Mouse (Mus musculus): Measurements from ENCODE around the gene Hamp. TPM values are rescaled to one million over a fixed set of nuclear protein-coding genes. Genes with fewer than 3 reads are reported as not detected.

The Hamp gene
- polyA plus RNA-seq (2012; fragmentation: generic; extraction: Trizol), result not detected

DNA sequence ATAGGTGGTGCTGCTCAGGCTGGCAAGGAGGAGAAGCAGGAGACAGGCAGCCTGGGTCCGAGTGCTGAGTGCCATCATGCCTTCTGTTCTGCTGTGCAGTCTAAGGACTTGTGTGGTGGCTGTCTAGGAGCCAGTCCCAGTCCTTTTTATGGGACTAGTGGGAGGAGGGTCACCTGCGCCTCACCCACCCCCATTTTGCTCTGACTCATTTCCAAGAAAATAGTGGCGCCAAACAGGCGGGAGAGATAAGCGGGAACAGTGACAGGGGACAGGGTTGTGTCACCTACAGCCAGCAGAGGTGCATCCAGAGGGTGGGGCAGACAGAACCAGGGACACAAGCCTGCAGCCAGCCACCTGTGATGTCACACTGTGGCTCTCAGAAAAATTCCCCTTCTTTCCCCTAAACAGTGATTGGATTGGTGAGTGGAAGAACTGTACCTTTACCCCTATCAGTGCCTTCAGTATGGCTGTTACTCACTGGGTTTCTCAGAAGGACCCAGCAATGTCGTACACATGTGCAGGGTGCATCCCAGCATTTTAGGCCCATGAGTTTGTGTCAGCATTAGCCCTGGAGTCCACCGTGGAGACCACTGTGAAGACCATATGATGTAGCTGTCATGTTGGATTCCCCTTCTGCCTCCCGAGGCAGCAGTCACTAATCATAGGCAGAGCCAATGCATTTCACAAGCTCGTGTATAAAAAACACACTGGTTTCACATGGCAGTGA, at the start of gene Hamp:
Gene Hamp, minus strand, starts transcription at position 124 of the 727 bp plus-strand sequence.
- Histone ChIP-seq H3ac (ENCODE audit: control insufficient read depth, insufficient read length) (no peak within 1 kb of the TSS), H3K36me3 (ENCODE audit: control insufficient read depth, insufficient read depth) (no peaks in the 10 kb centered on the region), H3K27me3 (ENCODE audit: control insufficient read depth, insufficient read depth, insufficient read length) (no peaks in the 10 kb centered on the region), H3K79me2 (ENCODE audit: control insufficient read depth, insufficient read depth) (no peaks in the 10 kb centered on the region), H3K4me3 (no peak within 1 kb of the TSS), H3K4me2 (ENCODE audit: low read depth) (no peak within 1 kb of the TSS)
- TF ChIP-seq MYOG (IDR thresholded peaks at IDR 0.05; ENCODE audit: control insufficient read depth in 1 of 3, insufficient read depth in 1 of 3, insufficient read length in 2 of 3, low read depth in 2 of 3) (no peak), SRF (IDR thresholded peaks at IDR 0.05; ENCODE audit: control insufficient read depth, insufficient read length, low read depth) (no peak), POLR2AphosphoS2 (IDR thresholded peaks at IDR 0.05; ENCODE audit: insufficient read length, low read depth) (no peak)

DNA sequence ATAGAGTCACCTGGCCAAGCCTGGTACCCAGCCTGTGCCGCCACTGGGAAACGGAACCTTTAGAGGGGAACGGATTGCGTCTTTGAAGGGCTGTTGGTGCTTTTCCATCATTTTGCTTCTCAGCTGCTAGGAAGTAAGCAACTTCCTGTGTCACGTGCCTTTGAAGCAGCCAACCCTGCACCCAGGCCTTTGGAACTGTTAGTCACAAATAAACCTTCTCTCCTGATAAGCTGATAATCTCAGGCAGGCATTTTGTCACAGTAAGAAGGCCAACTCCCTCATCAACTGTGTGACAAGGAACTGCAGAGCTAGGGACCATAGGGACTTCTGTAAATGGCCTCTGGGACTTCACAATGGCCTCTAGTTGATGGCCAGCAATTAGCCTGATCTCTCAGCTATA, 48.3 kb upstream of the Hamp start:
- no peaks in the 10 kb centered on the region for H3K79me2 ChIP-seq (ENCODE audit: control insufficient read depth, insufficient read depth)
- no peak overlapping the region for H3ac ChIP-seq (ENCODE audit: control insufficient read depth, insufficient read length)
- peaks cover 19% of the 10 kb centered on the region for H3K27me3 ChIP-seq (ENCODE audit: control insufficient read depth, insufficient read depth, insufficient read length)
- H3K4me3 ChIP-seq, result no peak overlapping the region
- no peaks in the 10 kb centered on the region for H3K36me3 ChIP-seq (ENCODE audit: control insufficient read depth, insufficient read depth)
- H3K4me2 ChIP-seq (ENCODE audit: low read depth), result no peak overlapping the region
- TF ChIP-seq CEBPB (IDR thresholded peaks at IDR 0.05; ENCODE audit: insufficient read depth, poor library complexity, severe bottlenecking) (no peak), POLR2AphosphoS2 (IDR thresholded peaks at IDR 0.05; ENCODE audit: insufficient read length, low read depth) (no peak)

- no peak overlapping the region for H3K4me2 ChIP-seq (ENCODE audit: low read depth)
- peaks cover 19% of the 10 kb centered on the region for H3K27me3 ChIP-seq (ENCODE audit: control insufficient read depth, insufficient read depth, insufficient read length)
- no peak overlapping the region for H3K4me3 ChIP-seq
- no peak overlapping the region for H3ac ChIP-seq (ENCODE audit: control insufficient read depth, insufficient read length)
- no peaks in the 10 kb centered on the region for H3K36me3 ChIP-seq (ENCODE audit: control insufficient read depth, insufficient read depth)
- TF ChIP-seq TCF12 (IDR thresholded peaks at IDR 0.05; ENCODE audit: insufficient read depth, poor library complexity, severe bottlenecking), result no peak
- TF ChIP-seq MYOD1 (IDR thresholded peaks at IDR 0.05; ENCODE audit: control insufficient read depth in 1 of 3, insufficient read length in 2 of 3, low read depth in 2 of 3), result no peak
- TF ChIP-seq SRF (IDR thresholded peaks at IDR 0.05; ENCODE audit: control insufficient read depth, insufficient read length, low read depth), result no peak
- no peak for TF ChIP-seq REST (IDR thresholded peaks at IDR 0.05; ENCODE audit: insufficient read depth, insufficient read length)
- TF ChIP-seq TCF3 (IDR thresholded peaks at IDR 0.05; ENCODE audit: insufficient read length, low read depth), result no peak
- no peak for TF ChIP-seq USF1 (IDR thresholded peaks at IDR 0.05; ENCODE audit: low read depth)
- no peak for TF ChIP-seq MAX (IDR thresholded peaks at IDR 0.05; ENCODE audit: low read depth)
- no peak for TF ChIP-seq POLR2AphosphoS2 (IDR thresholded peaks at IDR 0.05; ENCODE audit: insufficient read length, low read depth)
- TF ChIP-seq E2F4 (IDR thresholded peaks at IDR 0.05; ENCODE audit: insufficient read depth), result no peak
- TF ChIP-seq POLR2A (IDR thresholded peaks at IDR 0.05; ENCODE audit: insufficient read length, low read depth), result no peak
- TF ChIP-seq CEBPB (IDR thresholded peaks at IDR 0.05; ENCODE audit: insufficient read depth, poor library complexity, severe bottlenecking), result no peak
- TF ChIP-seq MYOG (IDR thresholded peaks at IDR 0.05; ENCODE audit: control insufficient read depth in 1 of 3, insufficient read depth in 1 of 3, insufficient read length in 2 of 3, low read depth in 2 of 3), result no peak
- no peaks in the 10 kb centered on the region for H3K79me2 ChIP-seq (ENCODE audit: control insufficient read depth, insufficient read depth)
Observed at GRCm38 (mm10) chr7:30988519-30989162, 44.8 kb upstream of the Hamp start.

DNA sequence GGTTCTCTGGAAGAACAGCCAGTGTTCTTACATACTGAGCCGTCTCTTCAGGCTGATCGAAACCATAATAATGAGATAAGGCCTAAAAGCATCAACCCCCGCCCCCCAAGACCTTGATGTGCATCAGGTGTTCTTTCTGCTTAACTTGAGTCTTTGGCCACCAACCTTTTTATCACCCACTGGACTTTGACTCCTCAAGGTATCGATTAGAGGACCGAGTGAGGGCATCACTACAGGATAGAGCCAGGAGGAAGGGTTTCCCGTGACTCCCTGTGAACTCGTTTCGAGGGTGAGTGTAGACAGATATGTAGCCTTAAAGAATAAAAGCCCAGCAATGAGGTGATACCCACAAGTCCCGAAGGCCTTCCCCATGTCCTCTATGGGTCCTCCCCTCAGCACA, 41.5 kb upstream of the Hamp start:
- TF ChIP-seq USF1 (IDR thresholded peaks at IDR 0.05; ENCODE audit: low read depth) (no peak), E2F4 (IDR thresholded peaks at IDR 0.05; ENCODE audit: insufficient read depth) (no peak), MYOG (IDR thresholded peaks at IDR 0.05; ENCODE audit: control insufficient read depth in 1 of 3, insufficient read depth in 1 of 3, insufficient read length in 2 of 3, low read depth in 2 of 3) (no peak), REST (IDR thresholded peaks at IDR 0.05; ENCODE audit: insufficient read depth, insufficient read length) (no peak), POLR2AphosphoS2 (IDR thresholded peaks at IDR 0.05; ENCODE audit: insufficient read length, low read depth) (no peak), SRF (IDR thresholded peaks at IDR 0.05; ENCODE audit: control insufficient read depth, insufficient read length, low read depth) (no peak), TCF12 (IDR thresholded peaks at IDR 0.05; ENCODE audit: insufficient read depth, poor library complexity, severe bottlenecking) (no peak), CEBPB (IDR thresholded peaks at IDR 0.05; ENCODE audit: insufficient read depth, poor library complexity, severe bottlenecking) (no peak)
- Histone ChIP-seq H3K4me3 (no peak overlapping the region), H3K4me2 (ENCODE audit: low read depth) (no peak overlapping the region), H3K36me3 (ENCODE audit: control insufficient read depth, insufficient read depth) (no peaks in the 10 kb centered on the region), H3K79me2 (ENCODE audit: control insufficient read depth, insufficient read depth) (no peaks in the 10 kb centered on the region), H3ac (ENCODE audit: control insufficient read depth, insufficient read length) (no peak overlapping the region), H3K27me3 (ENCODE audit: control insufficient read depth, insufficient read depth, insufficient read length) (peaks cover 20% of the 10 kb centered on the region)

- Histone ChIP-seq H3K79me2 (ENCODE audit: control insufficient read depth, insufficient read depth) (no peaks in the 10 kb centered on the region), H3K27me3 (ENCODE audit: control insufficient read depth, insufficient read depth, insufficient read length) (peaks cover 4% of the 10 kb centered on the region), H3ac (ENCODE audit: control insufficient read depth, insufficient read length) (no peak overlapping the region), H3K4me2 (ENCODE audit: low read depth) (no peak overlapping the region), H3K36me3 (ENCODE audit: control insufficient read depth, insufficient read depth) (no peaks in the 10 kb centered on the region), H3K4me3 (no peak overlapping the region)
- no peak for TF ChIP-seq MYOG (IDR thresholded peaks at IDR 0.05; ENCODE audit: control insufficient read depth in 1 of 3, insufficient read depth in 1 of 3, insufficient read length in 2 of 3, low read depth in 2 of 3)
- TF ChIP-seq MAX (IDR thresholded peaks at IDR 0.05; ENCODE audit: low read depth), result no peak
Observed at GRCm38 (mm10) chr7:30981703-30982102, 37.9 kb upstream of the Hamp start.

Measured in myocyte (in vitro differentiated cells).